ENCODE assay signal across 8 mouse cellular contexts in the genomic region with DNA sequence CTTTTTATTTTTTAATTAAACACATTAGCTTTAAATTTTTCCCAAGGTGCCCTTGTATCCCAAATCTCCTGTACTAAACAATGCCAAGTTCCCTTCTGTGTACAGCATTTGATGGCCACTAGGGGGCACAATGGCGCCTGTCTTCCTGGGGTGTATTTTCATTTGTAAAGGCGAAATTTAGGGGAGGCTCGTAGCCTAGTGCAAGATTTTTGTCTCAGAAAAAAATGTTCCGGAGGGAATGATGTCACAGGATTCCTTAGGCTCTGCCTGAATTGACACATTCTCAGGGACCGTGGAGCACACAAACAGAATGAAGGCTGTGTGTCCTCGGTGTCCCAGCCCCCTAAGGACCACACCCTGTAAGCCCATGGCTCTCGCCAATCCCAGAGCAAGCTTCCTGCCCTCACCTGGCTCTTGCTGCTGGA.
DNase-seq lines count a peak whose midpoint lies in the region; ATAC-seq and TF ChIP-seq lines count a peak whose summit lies in the region.

No protein-coding gene starts in this region.

- H3K27ac ChIP-seq in CH12.LX (ENCODE audit: insufficient read depth, low read depth), result no peak overlapping the region
- H3K27ac ChIP-seq in embryonic fibroblast, embryonic 13.5 days (ENCODE audit: insufficient read depth, low read length), result no peak overlapping the region
- no peak overlapping the region for H3K27ac ChIP-seq in heart, embryonic 12.5 days (ENCODE audit: poor library complexity, severe bottlenecking)
- peak overlapping the region; percentile 19; the same call in 1 of the 2 replicates for H3K27ac ChIP-seq in kidney, embryonic 16.5 days (ENCODE audit: low read length)
- H3K27ac ChIP-seq in limb, embryonic 15.5 days, result peak overlapping the region; percentile 38; the same call in 1 of the 2 replicates

- H3K4me2 ChIP-seq in CH12.LX (ENCODE audit: insufficient read depth, low read depth, poor library complexity, severe bottlenecking), result no peak overlapping the region
- H3K4me2 ChIP-seq in heart, embryonic 12.5 days, result peak overlapping the region; percentile 33; the same call in 1 of the 2 replicates
- H3K4me2 ChIP-seq in kidney, embryonic 16.5 days (replicated peaks; ENCODE audit: low read depth, low read length), result peak overlapping the region; percentile 34
- peak overlapping the region; percentile 29 for H3K4me2 ChIP-seq in limb, embryonic 15.5 days

- no peak for TF ChIP-seq POLR2A in CH12.LX (IDR thresholded peaks at IDR 0.05; ENCODE audit: low read depth, low read length)
- no peak for TF ChIP-seq POLR2A in embryonic fibroblast, embryonic 13.5 days (IDR thresholded peaks at IDR 0.05; ENCODE audit: low read depth, low read length)

- H3K9ac ChIP-seq in CH12.LX (ENCODE audit: insufficient read depth, low read depth), result no peak overlapping the region
- peak overlapping the region; percentile 15; the same call in 1 of the 2 replicates for H3K9ac ChIP-seq in heart, embryonic 12.5 days
- 0 out of 2 replicates have a peak overlapping the region, but pooled peaks have one; percentile 22 for H3K9ac ChIP-seq in kidney, embryonic 16.5 days (replicated peaks; ENCODE audit: low read length)
- no peak overlapping the region for H3K9ac ChIP-seq in limb, embryonic 15.5 days

- H3K4me1 ChIP-seq in CH12.LX (ENCODE audit: control insufficient read depth in 1 of 2, insufficient read depth in 2 of 2), result peaks cover 0 to 16% of the 10 kb centered on the region in 2 experiments; a peak in 2 of 4 replicates
- H3K4me1 ChIP-seq in embryonic fibroblast, embryonic 13.5 days (ENCODE audit: control insufficient read depth, insufficient read depth, low read length), result no peaks in the 10 kb centered on the region
- H3K4me1 ChIP-seq in heart, embryonic 12.5 days (replicated peaks), result peaks cover 33% of the 10 kb centered on the region
- H3K4me1 ChIP-seq in kidney, embryonic 16.5 days (ENCODE audit: insufficient read depth, low read length), result 0 out of 2 replicates have a peak, but pooled peaks cover 4% of the 10 kb centered on the region
- peaks cover 16% of the 10 kb centered on the region for H3K4me1 ChIP-seq in limb, embryonic 15.5 days

- no peaks in the 10 kb centered on the region for H3K27me3 ChIP-seq in CH12.LX (replicated peaks)
- H3K27me3 ChIP-seq in heart, embryonic 12.5 days (replicated peaks), result no peaks in the 10 kb centered on the region
- H3K27me3 ChIP-seq in kidney, embryonic 16.5 days (ENCODE audit: insufficient read depth, low read length), result no peaks in the 10 kb centered on the region
- H3K27me3 ChIP-seq in limb, embryonic 15.5 days, result no peaks in the 10 kb centered on the region

- H3K36me3 ChIP-seq in CH12.LX (replicated peaks in 1 of 2; ENCODE audit: control insufficient read depth in 1 of 2, insufficient read depth in 1 of 2, low read length in 1 of 2), result peaks cover 10 to 90% of the 10 kb centered on the region in 2 experiments
- H3K36me3 ChIP-seq in heart, embryonic 12.5 days, result no peaks in the 10 kb centered on the region; the same call in 1 of the 2 replicates
- 0 out of 2 replicates have a peak, but pooled peaks cover 3% of the 10 kb centered on the region for H3K36me3 ChIP-seq in kidney, embryonic 16.5 days (ENCODE audit: insufficient read depth, low read length)
- H3K36me3 ChIP-seq in limb, embryonic 15.5 days, result no peaks in the 10 kb centered on the region

- TF ChIP-seq EP300 in CH12.LX (IDR thresholded peaks at IDR 0.05; ENCODE audit: low read length), result no peak

- H3K79me2 ChIP-seq in CH12.LX (replicated peaks; ENCODE audit: control insufficient read depth, extremely low read depth, insufficient read depth, poor library complexity, severe bottlenecking), result 0 out of 2 replicates have a peak, but pooled peaks cover 2% of the 10 kb centered on the region

- WGBS in heart, embryonic 12.5 days, result 29% methylated on average over 7 of the region's 7 CpGs
- 25% methylated on average over 7 of the region's 7 CpGs for WGBS in kidney, embryonic 16.5 days
- 14% methylated on average over 7 of the region's 7 CpGs for WGBS in limb, embryonic 15.5 days

- in situ Hi-C loops in CH12.LX (cut with MboI; ENCODE audit: low pct_ligation_motif_present, low pct_unique_long_range_greater_than_20kb, low sequenced_read_pairs), result no loop called here

- peak; percentile 56 for DNase-seq in CH12.LX (ENCODE audit: extremely low read depth)
- DNase-seq in brain, adult 2 months (ENCODE audit: low read depth, low spot score), result peak; percentile 90
- DNase-seq in naive thymus-derived CD4-positive, alpha-beta T cell, adult 2 months (ENCODE audit: low read depth), result peak; percentile 83
- peak; percentile 28 to 38 for DNase-seq in thymus, adult 18-20 months

- no peak overlapping the region for H3K4me3 ChIP-seq in CH12.LX (replicated peaks in 1 of 3; ENCODE audit: low read depth in 2 of 3, low read length in 2 of 3, poor library complexity in 1 of 3)
- H3K4me3 ChIP-seq in embryonic fibroblast, embryonic 13.5 days (ENCODE audit: insufficient read depth, low read length), result no peak overlapping the region
- H3K4me3 ChIP-seq in heart, embryonic 12.5 days, result no peak overlapping the region
- H3K4me3 ChIP-seq in kidney, embryonic 16.5 days (ENCODE audit: low read length), result peak overlapping the region; percentile 14; the same call in 1 of the 2 replicates
- H3K4me3 ChIP-seq in limb, embryonic 15.5 days, result no peak overlapping the region

- TF ChIP-seq RAD21 in CH12.LX (IDR thresholded peaks at IDR 0.05; ENCODE audit: low read depth, low read length), result peak; percentile 74

- peak; percentile 55 to 88 for TF ChIP-seq CTCF in CH12.LX (conservative IDR thresholded peaks at IDR 0.05 in 1 of 2, IDR thresholded peaks at IDR 0.05 in 1 of 2; ENCODE audit: low read depth in 2 of 2, low read length in 2 of 2)
- peak; percentile 52; the same call in 1 of the 2 replicates for TF ChIP-seq CTCF in embryonic fibroblast, embryonic 13.5 days (IDR thresholded peaks at IDR 0.05; ENCODE audit: borderline replicate concordance, insufficient read depth, low read length)

- ATAC-seq in heart, embryonic 12.5 days (ENCODE audit: insufficient number of reproducible peaks, low FRiP score), result 0 out of 2 replicates have a peak, but pooled peaks have one; percentile 20
- peak; percentile 81 for ATAC-seq in kidney, embryonic 16.5 days (ENCODE audit: low FRiP score, low TSS enrichment)
- ATAC-seq in limb, embryonic 15.5 days (ENCODE audit: insufficient number of reproducible peaks, low FRiP score, low TSS enrichment, low read depth), result peak; percentile 30; the same call in 1 of the 2 replicates

- H3K9me3 ChIP-seq in CH12.LX (replicated peaks; ENCODE audit: low read length), result no peaks in the 10 kb centered on the region
- no peaks in the 10 kb centered on the region for H3K9me3 ChIP-seq in heart, embryonic 12.5 days (replicated peaks)
- H3K9me3 ChIP-seq in kidney, embryonic 16.5 days (ENCODE audit: low read length), result no peaks in the 10 kb centered on the region
- H3K9me3 ChIP-seq in limb, embryonic 15.5 days, result no peaks in the 10 kb centered on the region

- dilution Hi-C loops in CH12.LX (cut with MboI; ENCODE audit: extremely low pct_ligation_motif_present, extremely low pct_unique_long_range_greater_than_20kb, low sequenced_read_pairs), result no loop called here

TF ChIP-seq in CH12.LX, 34 proteins besides CTCF, POLR2A, EP300 and RAD21:
- TF ChIP-seq ZC3H11A (IDR thresholded peaks at IDR 0.05; ENCODE audit: low read depth, low read length) (peak; percentile 35; the same call in 1 of the 2 replicates), RCOR1 (conservative IDR thresholded peaks at IDR 0.05; ENCODE audit: low read depth, low read length) (no peak), TBP (conservative IDR thresholded peaks at IDR 0.05; ENCODE audit: low read depth, low read length) (no peak), BHLHE40 (IDR thresholded peaks at IDR 0.05; ENCODE audit: low read depth, low read length) (no peak), SIN3A (IDR thresholded peaks at IDR 0.05; ENCODE audit: low read length) (0 out of 2 replicates have a peak, but pooled peaks have one; percentile 37), HCFC1 (IDR thresholded peaks at IDR 0.05; ENCODE audit: low read depth, low read length) (0 out of 2 replicates have a peak, but pooled peaks have one; percentile 15), CHD2 (IDR thresholded peaks at IDR 0.05; ENCODE audit: low read length) (no peak), USF2 (conservative IDR thresholded peaks at IDR 0.05; ENCODE audit: low read depth, low read length) (no peak), USF1 (IDR thresholded peaks at IDR 0.05; ENCODE audit: low read depth, low read length) (no peak), ELF1 (IDR thresholded peaks at IDR 0.05; ENCODE audit: low read depth, low read length) (0 out of 2 replicates have a peak, but pooled peaks have one; percentile 18), MAZ (IDR thresholded peaks at IDR 0.05; ENCODE audit: low read depth, low read length) (no peak), ZKSCAN1 (IDR thresholded peaks at IDR 0.05; ENCODE audit: borderline replicate concordance, low read depth, low read length) (no peak), SMC3 (IDR thresholded peaks at IDR 0.05; ENCODE audit: low read depth, low read length) (peak; percentile 83), E2F4 (IDR thresholded peaks at IDR 0.05; ENCODE audit: insufficient replicate concordance, low read depth, low read length) (no peak)
TF ChIP-seq in CH12.LX: peak in this region for 5.

Comparison
In these comparisons a context has a peak if more than half of its experiments do, and no peak if none do; other contexts are left out.
1. DNase-seq: peak in every context shown above with its lines; median percentile 90 in brain, adult 2 months; 83 in naive thymus-derived CD4-positive, alpha-beta T cell, adult 2 months; 56 in CH12.LX; 33 in thymus, adult 18-20 months.
2. H3K27ac ChIP-seq: peak in kidney, embryonic 16.5 days (single experiment) and limb, embryonic 15.5 days (single experiment); none in CH12.LX (single experiment), embryonic fibroblast, embryonic 13.5 days (single experiment) and heart, embryonic 12.5 days (single experiment).
3. H3K9ac ChIP-seq: peak in heart, embryonic 12.5 days (single experiment) and kidney, embryonic 16.5 days (single experiment); none in CH12.LX (single experiment) and limb, embryonic 15.5 days (single experiment).
4. ATAC-seq: peak in every context shown above with its lines; median percentile 81 in kidney, embryonic 16.5 days; 30 in limb, embryonic 15.5 days; 20 in heart, embryonic 12.5 days.